Mouse (Mus musculus): Measurements from ENCODE around the gene Syt5. TPM values are rescaled to one million over a fixed set of nuclear protein-coding genes. Genes with fewer than 3 reads are reported as not detected.

Gene Syt5
- polyA plus RNA-seq, 1 experiment from 2014 or later = 6.7 TPM

DNA sequence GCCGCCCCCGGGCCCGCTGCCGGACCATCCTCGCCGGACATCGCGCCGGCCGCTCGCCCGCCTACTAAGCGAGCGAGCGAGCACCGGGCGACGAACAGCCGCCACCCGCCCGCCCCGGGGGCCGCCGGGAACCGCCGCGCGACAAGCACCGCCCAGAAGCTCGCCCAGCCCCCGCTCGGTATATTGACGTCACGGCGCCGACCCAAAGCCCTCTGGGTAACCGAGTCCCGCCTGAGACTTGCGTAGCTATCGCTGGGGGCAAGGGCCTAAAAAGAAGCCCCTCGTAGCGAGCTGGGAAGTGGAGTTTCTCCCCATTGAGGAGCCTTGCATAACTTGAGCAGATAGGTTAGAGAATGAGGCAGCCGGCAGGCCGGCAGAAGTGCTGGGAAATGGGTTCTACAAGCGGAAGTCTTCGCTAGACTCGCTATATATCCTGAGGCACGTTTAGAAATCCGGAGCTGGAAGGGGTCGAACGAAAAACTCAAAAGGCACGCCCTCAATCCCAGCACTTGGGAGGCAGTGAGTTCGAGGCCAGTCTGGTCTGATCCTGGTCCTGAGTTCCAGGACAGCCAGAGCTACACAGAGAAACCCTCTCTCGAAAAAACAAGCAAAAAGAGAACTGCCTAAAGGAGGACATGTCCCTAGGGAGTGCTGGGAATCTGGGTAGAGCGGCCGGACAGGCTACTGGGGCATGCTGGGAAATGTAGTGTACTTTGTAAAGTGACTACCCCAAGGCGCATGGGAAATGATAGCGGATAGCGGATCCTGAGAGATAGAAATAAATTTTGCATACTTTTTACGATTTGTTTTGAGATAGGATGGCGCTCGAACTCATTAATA lies 45.6 kb downstream of the Syt5 start, which contains the start of gene Ppp1r12c:
Gene Ppp1r12c, minus strand, starts transcription at position 123 of the 840 bp plus-strand sequence.
- H3K4me3 ChIP-seq (ENCODE audit: low read depth, low read length) = peak within 1 kb of the TSS; percentile 87
- DNase-seq (ENCODE audit: low spot score) = peak; percentile 96

DNA sequence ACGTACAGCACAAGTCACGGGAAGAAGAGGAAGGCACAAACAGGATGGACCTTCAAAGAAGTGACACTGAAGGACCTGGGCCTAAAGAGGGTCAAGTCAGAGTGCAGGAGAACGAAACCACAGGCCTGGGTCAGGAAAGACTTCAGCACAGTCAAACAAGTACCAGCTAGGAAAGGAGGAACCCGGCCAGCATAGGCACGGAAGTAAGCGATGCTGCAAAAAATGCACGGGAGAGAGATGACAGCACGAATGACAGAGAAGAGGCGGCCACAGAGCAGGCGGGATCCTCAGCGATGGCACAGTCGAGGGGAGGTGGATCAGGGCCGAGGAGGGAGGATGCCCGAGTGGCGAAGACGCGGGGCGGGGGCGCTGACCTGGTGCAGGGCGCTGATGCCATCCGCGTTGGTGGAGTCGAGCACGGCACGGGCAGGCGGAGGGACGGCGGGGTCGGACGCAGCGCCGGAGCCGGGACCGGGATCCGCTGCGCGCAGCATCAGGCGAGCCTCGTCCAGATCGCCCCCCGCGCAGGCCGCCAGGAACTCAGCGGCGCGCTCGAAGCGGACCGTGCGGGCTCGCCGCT lies 46.4 kb downstream of the Syt5 start:
- DNase-seq (ENCODE audit: low spot score) = peak; percentile 50
- 1% methylated on average over 37 of the region's 52 CpGs for WGBS

More for the DNA sequence above, 45.6 kb downstream of the Syt5 start, which contains the start of gene Ppp1r12c:
- Histone ChIP-seq H3K9ac (ENCODE audit: low read length) (peak within 1 kb of the TSS; percentile 98), H3K9me3 (ENCODE audit: control insufficient read depth, low read length) (no peaks in the 10 kb centered on the region), H3K27me3 (ENCODE audit: control insufficient read depth, insufficient read depth, low read length) (no peaks in the 10 kb centered on the region), H3K4me2 (replicated peaks; ENCODE audit: low read depth) (peak within 1 kb of the TSS; percentile 72), H3K27ac (replicated peaks) (peak within 1 kb of the TSS; percentile 96), H3K36me3 (ENCODE audit: control insufficient read depth, insufficient read depth, low read length) (peaks cover under 1% of the 10 kb centered on the region; the same call in 1 of the 2 replicates), H3K4me1 (replicated peaks; ENCODE audit: control insufficient read depth, insufficient read depth) (peaks cover 8% of the 10 kb centered on the region)
- peak; percentile 92 for ATAC-seq (ENCODE audit: low FRiP score, low TSS enrichment)
- WGBS = under 1% methylated on average over 61 of the region's 62 CpGs
- TF ChIP-seq EP300 (optimal IDR thresholded peaks at IDR 0.05) (no peak), CTCF (IDR thresholded peaks at IDR 0.05; ENCODE audit: low read depth) (no peak)

DNA sequence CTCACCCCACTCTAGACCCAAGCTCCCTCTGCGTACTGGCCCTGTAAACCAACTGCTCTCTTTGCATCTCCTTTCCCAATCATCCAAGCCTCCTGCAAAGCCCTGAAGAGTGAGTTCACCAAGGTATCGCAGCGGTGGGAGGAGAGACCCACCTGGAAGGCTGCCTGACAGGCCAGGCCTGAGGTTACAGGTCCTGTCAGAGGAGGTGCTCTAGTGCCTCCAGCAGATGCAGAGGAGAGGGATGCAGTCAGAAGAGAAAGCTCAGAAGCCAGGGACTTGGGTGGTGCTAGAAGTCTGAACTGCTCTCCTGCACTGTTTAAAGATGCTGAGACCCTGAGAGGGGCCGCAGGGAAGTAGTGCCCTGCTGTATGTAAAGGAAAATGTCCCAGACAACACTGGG lies 48.3 kb downstream of the Syt5 start:
- 75% methylated on average over 4 of the region's 4 CpGs for WGBS
- DNase-seq (ENCODE audit: low spot score) (no peak), ATAC-seq (ENCODE audit: low FRiP score, low TSS enrichment) (no peak)

More for the DNA sequence above, 46.4 kb downstream of the Syt5 start:
- peak overlapping the region; percentile 72 for H3K4me2 ChIP-seq (replicated peaks; ENCODE audit: low read depth)
- TF ChIP-seq EP300 (optimal IDR thresholded peaks at IDR 0.05) (no peak), CTCF (IDR thresholded peaks at IDR 0.05; ENCODE audit: low read depth) (no peak)
- no peaks in the 10 kb centered on the region for H3K9me3 ChIP-seq (ENCODE audit: control insufficient read depth, low read length)
- peak overlapping the region; percentile 96 for H3K27ac ChIP-seq (replicated peaks)
- peak overlapping the region; percentile 98 for H3K9ac ChIP-seq (ENCODE audit: low read length)
- H3K4me3 ChIP-seq (ENCODE audit: low read depth, low read length) = peak overlapping the region; percentile 87
- H3K36me3 ChIP-seq (ENCODE audit: control insufficient read depth, insufficient read depth, low read length) = peaks cover 8% of the 10 kb centered on the region
- peak; percentile 40 for ATAC-seq (ENCODE audit: low FRiP score, low TSS enrichment)
- peaks cover 8% of the 10 kb centered on the region for H3K4me1 ChIP-seq (replicated peaks; ENCODE audit: control insufficient read depth, insufficient read depth)
- H3K27me3 ChIP-seq (ENCODE audit: control insufficient read depth, insufficient read depth, low read length) = no peaks in the 10 kb centered on the region

DNA sequence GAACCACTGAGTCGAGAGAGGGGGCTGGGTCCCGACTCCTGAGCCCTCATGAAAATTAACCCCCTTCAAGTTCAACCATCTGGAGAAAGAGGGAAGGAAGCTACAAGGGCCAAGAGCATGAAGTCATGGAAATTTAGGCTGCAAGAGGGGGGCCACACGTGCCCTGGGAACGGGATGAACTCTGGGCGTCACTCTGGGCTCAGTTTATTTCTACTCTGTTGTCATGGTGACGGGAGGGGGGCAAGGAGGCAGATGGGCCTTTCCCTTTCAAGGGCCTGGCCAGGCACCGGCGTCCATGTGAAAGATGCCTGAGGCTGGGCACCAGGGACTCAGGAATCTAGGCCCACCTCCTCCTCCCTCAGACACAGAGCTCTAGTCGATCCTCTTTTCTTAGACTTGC lies 49.1 kb downstream of the Syt5 start:
- Histone ChIP-seq H3K9ac (ENCODE audit: low read length) (peak overlapping the region; percentile 54; the same call in 1 of the 2 replicates), H3K4me1 (replicated peaks; ENCODE audit: control insufficient read depth, insufficient read depth) (peaks cover 8% of the 10 kb centered on the region), H3K9me3 (ENCODE audit: control insufficient read depth, low read length) (no peaks in the 10 kb centered on the region), H3K27ac (replicated peaks) (peak overlapping the region; percentile 81), H3K27me3 (ENCODE audit: control insufficient read depth, insufficient read depth, low read length) (no peaks in the 10 kb centered on the region), H3K4me3 (ENCODE audit: low read depth, low read length) (peak overlapping the region; percentile 87; the same call in 1 of the 2 replicates), H3K4me2 (replicated peaks; ENCODE audit: low read depth) (peak overlapping the region; percentile 72), H3K36me3 (ENCODE audit: control insufficient read depth, insufficient read depth, low read length) (peaks cover 10% of the 10 kb centered on the region)
- DNase-seq (ENCODE audit: low spot score) = peak; percentile 64
- WGBS = 26% methylated on average over 9 of the region's 9 CpGs
- ATAC-seq (ENCODE audit: low FRiP score, low TSS enrichment) = peak; percentile 60; the same call in 1 of the 2 replicates
- TF ChIP-seq CTCF (IDR thresholded peaks at IDR 0.05; ENCODE audit: low read depth) (no peak), EP300 (optimal IDR thresholded peaks at IDR 0.05) (peak; percentile 59)

More for the DNA sequence above, 48.3 kb downstream of the Syt5 start:
- Histone ChIP-seq H3K36me3 (ENCODE audit: control insufficient read depth, insufficient read depth, low read length) (peaks cover 10% of the 10 kb centered on the region), H3K4me3 (ENCODE audit: low read depth, low read length) (peak overlapping the region; percentile 87; the same call in 1 of the 2 replicates), H3K9ac (ENCODE audit: low read length) (peak overlapping the region; percentile 54), H3K9me3 (ENCODE audit: control insufficient read depth, low read length) (no peaks in the 10 kb centered on the region), H3K27ac (replicated peaks) (peak overlapping the region; percentile 81), H3K4me1 (replicated peaks; ENCODE audit: control insufficient read depth, insufficient read depth) (peaks cover 8% of the 10 kb centered on the region), H3K4me2 (replicated peaks; ENCODE audit: low read depth) (peak overlapping the region; percentile 72), H3K27me3 (ENCODE audit: control insufficient read depth, insufficient read depth, low read length) (no peaks in the 10 kb centered on the region)
- TF ChIP-seq EP300 (optimal IDR thresholded peaks at IDR 0.05) (no peak), CTCF (IDR thresholded peaks at IDR 0.05; ENCODE audit: low read depth) (no peak)

DNA sequence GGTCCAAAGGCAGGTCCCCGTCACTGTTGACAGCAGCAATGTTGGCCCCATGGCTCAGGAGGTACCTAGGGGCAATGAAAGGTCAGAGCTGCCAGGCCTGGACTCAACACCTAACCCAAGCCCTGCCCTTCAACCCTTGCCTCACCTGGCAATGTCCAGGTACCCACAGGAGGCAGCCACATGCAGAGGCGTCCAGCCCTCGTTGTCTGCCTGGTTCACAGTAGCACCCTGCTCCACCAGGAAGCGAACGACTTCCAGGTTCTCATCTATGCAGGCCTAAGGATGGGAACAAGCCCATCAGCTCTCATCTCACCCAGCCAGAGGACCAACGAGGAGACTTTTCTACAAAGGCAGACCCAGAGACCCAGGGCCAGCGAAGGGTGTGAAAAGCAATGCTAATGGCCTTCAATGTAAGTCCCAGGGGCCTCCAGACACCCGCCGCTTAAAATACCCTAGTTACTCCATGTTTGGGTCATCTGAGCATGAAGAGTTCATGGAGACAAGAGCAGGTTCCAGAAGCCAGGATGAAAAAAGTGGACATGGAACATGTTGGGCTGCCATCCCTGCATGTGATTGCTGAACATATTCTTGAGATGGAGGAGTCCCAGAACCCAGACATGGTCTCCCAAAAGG lies 50.0 kb downstream of the Syt5 start:
- Histone ChIP-seq H3K9ac (ENCODE audit: low read length) (peak overlapping the region; percentile 23), H3K9me3 (ENCODE audit: control insufficient read depth, low read length) (no peaks in the 10 kb centered on the region), H3K4me3 (ENCODE audit: low read depth, low read length) (no peak overlapping the region), H3K36me3 (ENCODE audit: control insufficient read depth, insufficient read depth, low read length) (peaks cover 15% of the 10 kb centered on the region), H3K27me3 (ENCODE audit: control insufficient read depth, insufficient read depth, low read length) (no peaks in the 10 kb centered on the region), H3K4me2 (replicated peaks; ENCODE audit: low read depth) (peak overlapping the region; percentile 72; the same call in 1 of the 2 replicates), H3K27ac (replicated peaks) (peak overlapping the region; percentile 63), H3K4me1 (replicated peaks; ENCODE audit: control insufficient read depth, insufficient read depth) (peaks cover 12% of the 10 kb centered on the region)
- no peak for DNase-seq (ENCODE audit: low spot score)
- WGBS = 85% methylated on average over 9 of the region's 9 CpGs
- TF ChIP-seq EP300 (optimal IDR thresholded peaks at IDR 0.05) = no peak
- no peak for TF ChIP-seq CTCF (IDR thresholded peaks at IDR 0.05; ENCODE audit: low read depth)
- ATAC-seq (ENCODE audit: low FRiP score, low TSS enrichment) = no peak
